ENCODE assay signal across 8 mouse cellular contexts in the genomic region with DNA sequence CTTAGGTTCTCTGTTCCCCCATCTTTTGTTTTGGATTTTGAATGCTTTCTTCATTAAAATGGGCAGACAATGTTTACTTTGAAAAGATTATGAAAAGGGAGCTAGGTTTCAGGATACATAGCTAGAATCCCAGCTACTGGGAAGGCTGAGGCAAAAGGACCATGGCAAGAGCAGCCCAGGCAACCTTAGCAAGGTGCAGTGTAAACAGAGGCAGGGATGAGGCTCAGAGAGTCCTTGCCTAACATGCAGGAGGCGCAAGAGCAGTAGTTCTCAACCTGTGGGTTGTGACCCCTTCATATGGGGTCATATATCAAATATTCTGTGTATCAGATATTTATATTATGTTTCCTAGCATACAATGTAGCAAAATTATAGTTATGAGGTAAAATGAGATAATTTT. TPM values are rescaled to one million over a fixed set of nuclear protein-coding genes. Genes with fewer than 3 reads are reported as not detected.
A peak's percentile ranks its signal among the peaks of the same experiment; 100 is the strongest.
DNase-seq lines count a peak whose midpoint lies in the region; ATAC-seq and TF ChIP-seq lines count a peak whose summit lies in the region.

No protein-coding gene starts in this region.

- H3K4me2 ChIP-seq in kidney, embryonic 16.5 days (replicated peaks; ENCODE audit: low read depth, low read length): peak overlapping the region; percentile 68
- H3K4me2 ChIP-seq in embryonic facial prominence, embryonic 12.5 days (replicated peaks): peak overlapping the region; percentile 88
- 0 out of 2 replicates have a peak overlapping the region, but pooled peaks have one; percentile 80 for H3K4me2 ChIP-seq in hindbrain, postnatal 0 days (ENCODE audit: low read depth, low read length)
- H3K4me2 ChIP-seq in midbrain, embryonic 15.5 days: peak overlapping the region; percentile 67

- no peak for ATAC-seq in kidney, embryonic 16.5 days (ENCODE audit: low FRiP score, low TSS enrichment)
- no peak for ATAC-seq in embryonic facial prominence, embryonic 12.5 days (ENCODE audit: insufficient number of reproducible peaks, insufficient read depth, low FRiP score, low TSS enrichment)
- no peak for ATAC-seq in hindbrain, postnatal 0 days
- no peak for ATAC-seq in midbrain, embryonic 15.5 days (replicated peaks)
- no peak for ATAC-seq in megakaryocyte-erythroid progenitor cell, adult 5-6 weeks (replicated peaks; ENCODE audit: low FRiP score, low TSS enrichment, poor library complexity, severe bottlenecking)

- no peaks in the 10 kb centered on the region for H3K9me3 ChIP-seq in kidney, embryonic 16.5 days (ENCODE audit: low read length)
- no peaks in the 10 kb centered on the region for H3K9me3 ChIP-seq in embryonic facial prominence, embryonic 12.5 days
- H3K9me3 ChIP-seq in hindbrain, postnatal 0 days (ENCODE audit: low read length): no peaks in the 10 kb centered on the region
- H3K9me3 ChIP-seq in midbrain, embryonic 15.5 days: no peaks in the 10 kb centered on the region

- 77% methylated on average over 1 of the region's 1 CpGs for WGBS in kidney, embryonic 16.5 days
- 90% methylated on average over 1 of the region's 1 CpGs for WGBS in embryonic facial prominence, embryonic 12.5 days
- WGBS in hindbrain, postnatal 0 days: 100% methylated on average over 1 of the region's 1 CpGs
- WGBS in midbrain, embryonic 15.5 days: 88% methylated on average over 1 of the region's 1 CpGs

- DNase-seq in kidney, adult 18-20 months: no peak
- no peak for DNase-seq in hindbrain, postnatal 0 days (ENCODE audit: low spot score)
- DNase-seq in embryo, embryonic 11 days: no peak
- no peak for DNase-seq in frontal cortex, postnatal 10 days (ENCODE audit: low spot score in 2 of 2)

- TF ChIP-seq CTCF in hindbrain, postnatal 0 days (IDR thresholded peaks at IDR 0.05; ENCODE audit: low read depth): no peak

- no peak overlapping the region for H3K9ac ChIP-seq in kidney, embryonic 16.5 days (replicated peaks; ENCODE audit: low read length)
- peak overlapping the region; percentile 80 for H3K9ac ChIP-seq in embryonic facial prominence, embryonic 12.5 days
- 0 out of 2 replicates have a peak overlapping the region, but pooled peaks have one; percentile 88 for H3K9ac ChIP-seq in hindbrain, postnatal 0 days (replicated peaks; ENCODE audit: low read length)
- H3K9ac ChIP-seq in midbrain, embryonic 15.5 days: no peak overlapping the region

- peaks cover 11% of the 10 kb centered on the region; the same call in 1 of the 2 replicates for H3K36me3 ChIP-seq in kidney, embryonic 16.5 days (ENCODE audit: insufficient read depth, low read length)
- peaks cover 26% of the 10 kb centered on the region for H3K36me3 ChIP-seq in embryonic facial prominence, embryonic 12.5 days
- peaks cover 13% of the 10 kb centered on the region; the same call in 1 of the 2 replicates for H3K36me3 ChIP-seq in hindbrain, postnatal 0 days (ENCODE audit: insufficient read depth, low read length)
- H3K36me3 ChIP-seq in midbrain, embryonic 15.5 days (replicated peaks): peaks cover 6% of the 10 kb centered on the region; the same call in 1 of the 2 replicates

- no peaks in the 10 kb centered on the region for H3K27me3 ChIP-seq in kidney, embryonic 16.5 days (ENCODE audit: insufficient read depth, low read length)
- no peaks in the 10 kb centered on the region for H3K27me3 ChIP-seq in embryonic facial prominence, embryonic 12.5 days
- no peaks in the 10 kb centered on the region for H3K27me3 ChIP-seq in hindbrain, postnatal 0 days (ENCODE audit: insufficient read depth, low read length)
- H3K27me3 ChIP-seq in midbrain, embryonic 15.5 days (replicated peaks): no peaks in the 10 kb centered on the region

- H3K27ac ChIP-seq in kidney, embryonic 16.5 days (ENCODE audit: low read length): no peak overlapping the region
- no peak overlapping the region for H3K27ac ChIP-seq in embryonic facial prominence, embryonic 12.5 days
- no peak overlapping the region for H3K27ac ChIP-seq in hindbrain, postnatal 0 days
- no peak overlapping the region for H3K27ac ChIP-seq in midbrain, embryonic 15.5 days

- H3K4me1 ChIP-seq in kidney, embryonic 16.5 days (ENCODE audit: insufficient read depth, low read length): peaks cover 31% of the 10 kb centered on the region
- H3K4me1 ChIP-seq in embryonic facial prominence, embryonic 12.5 days: peaks cover 23% of the 10 kb centered on the region
- peaks cover 15% of the 10 kb centered on the region for H3K4me1 ChIP-seq in hindbrain, postnatal 0 days (ENCODE audit: insufficient read depth, low read length)
- peaks cover 39% of the 10 kb centered on the region for H3K4me1 ChIP-seq in midbrain, embryonic 15.5 days

- H3K4me3 ChIP-seq in kidney, embryonic 16.5 days (ENCODE audit: low read length): peak overlapping the region; percentile 74
- H3K4me3 ChIP-seq in embryonic facial prominence, embryonic 12.5 days: peak overlapping the region; percentile 72
- H3K4me3 ChIP-seq in hindbrain, postnatal 0 days (ENCODE audit: low read length): 0 out of 2 replicates have a peak overlapping the region, but pooled peaks have one; percentile 86
- H3K4me3 ChIP-seq in midbrain, embryonic 15.5 days: no peak overlapping the region

RNA-seq across cellular contexts. Expression of gene Ptrh2, which starts 1.6 kb away (rescaled TPM):
- polyA plus RNA-seq in kidney, embryonic 16.5 days (2015; fragmentation: Nextera tagmentation; extraction: Ambion mirVana): 33.1 and 35.6 TPM in 2 replicates
- polyA plus RNA-seq in embryonic facial prominence, embryonic 12.5 days (2016; fragmentation: Nextera tagmentation; extraction: Ambion mirVana): 39.5 and 41.4 TPM in 2 replicates
- total RNA-seq in hindbrain, postnatal 0 days (2014; rRNA removed): 8.4 and 10.6 TPM in 2 replicates
- polyA plus RNA-seq in hindbrain, postnatal 0 days (2015; fragmentation: Nextera tagmentation; extraction: Ambion mirVana): 21.2 and 21.6 TPM in 2 replicates
- polyA plus RNA-seq in midbrain, embryonic 15.5 days (2015; fragmentation: Nextera tagmentation; extraction: Ambion mirVana): 30.6 and 30.7 TPM in 2 replicates
- total RNA-seq in megakaryocyte-erythroid progenitor cell, adult 5-6 weeks (2014; fragmentation: Nextera tagmentation): 28.9 and 35.7 TPM in 2 replicates
- total RNA-seq in megakaryocyte-erythroid progenitor cell, adult 5-6 weeks (2017): 39.3 and 39.6 TPM in 2 replicates

RNA-seq across cellular contexts. Expression of gene Vmp1, which starts 1.7 kb away (rescaled TPM):
- 172 and 173 TPM in 2 replicates for polyA plus RNA-seq in kidney, embryonic 16.5 days (2015; fragmentation: Nextera tagmentation; extraction: Ambion mirVana)
- 84.7 and 88.3 TPM in 2 replicates for polyA plus RNA-seq in embryonic facial prominence, embryonic 12.5 days (2016; fragmentation: Nextera tagmentation; extraction: Ambion mirVana)
- 31.3 and 51.6 TPM in 2 replicates for total RNA-seq in hindbrain, postnatal 0 days (2014; rRNA removed)
- polyA plus RNA-seq in hindbrain, postnatal 0 days (2015; fragmentation: Nextera tagmentation; extraction: Ambion mirVana): 128 and 129 TPM in 2 replicates
- 111 TPM in 2 replicates for polyA plus RNA-seq in midbrain, embryonic 15.5 days (2015; fragmentation: Nextera tagmentation; extraction: Ambion mirVana)
- total RNA-seq in megakaryocyte-erythroid progenitor cell, adult 5-6 weeks (2014; fragmentation: Nextera tagmentation): 91.2 and 111 TPM in 2 replicates
- total RNA-seq in megakaryocyte-erythroid progenitor cell, adult 5-6 weeks (2017): 105 and 148 TPM in 2 replicates

Comparison
In these comparisons a context has a peak if more than half of its experiments do, and no peak if none do; other contexts are left out.
1. H3K9ac ChIP-seq: peak in embryonic facial prominence, embryonic 12.5 days (single experiment) and hindbrain, postnatal 0 days (single experiment); none in kidney, embryonic 16.5 days (single experiment) and midbrain, embryonic 15.5 days (single experiment).
2. Peak in every context shown above with its lines, with median percentiles within 50 percentile points of each other: H3K4me2 ChIP-seq.